Mouse (Mus musculus): ENCODE data around the gene Scaf4. TPM values are rescaled to one million over a fixed set of nuclear protein-coding genes. Genes with fewer than 3 reads are reported as not detected.

Gene Scaf4
- total RNA-seq (2014; rRNA removed; ENCODE audit: low replicate concordance) (3.9 and 15.7 TPM in 2 replicates), polyA plus RNA-seq (2015; fragmentation: Nextera tagmentation; extraction: Ambion mirVana) (8.7 and 9.5 TPM in 2 replicates)

DNA sequence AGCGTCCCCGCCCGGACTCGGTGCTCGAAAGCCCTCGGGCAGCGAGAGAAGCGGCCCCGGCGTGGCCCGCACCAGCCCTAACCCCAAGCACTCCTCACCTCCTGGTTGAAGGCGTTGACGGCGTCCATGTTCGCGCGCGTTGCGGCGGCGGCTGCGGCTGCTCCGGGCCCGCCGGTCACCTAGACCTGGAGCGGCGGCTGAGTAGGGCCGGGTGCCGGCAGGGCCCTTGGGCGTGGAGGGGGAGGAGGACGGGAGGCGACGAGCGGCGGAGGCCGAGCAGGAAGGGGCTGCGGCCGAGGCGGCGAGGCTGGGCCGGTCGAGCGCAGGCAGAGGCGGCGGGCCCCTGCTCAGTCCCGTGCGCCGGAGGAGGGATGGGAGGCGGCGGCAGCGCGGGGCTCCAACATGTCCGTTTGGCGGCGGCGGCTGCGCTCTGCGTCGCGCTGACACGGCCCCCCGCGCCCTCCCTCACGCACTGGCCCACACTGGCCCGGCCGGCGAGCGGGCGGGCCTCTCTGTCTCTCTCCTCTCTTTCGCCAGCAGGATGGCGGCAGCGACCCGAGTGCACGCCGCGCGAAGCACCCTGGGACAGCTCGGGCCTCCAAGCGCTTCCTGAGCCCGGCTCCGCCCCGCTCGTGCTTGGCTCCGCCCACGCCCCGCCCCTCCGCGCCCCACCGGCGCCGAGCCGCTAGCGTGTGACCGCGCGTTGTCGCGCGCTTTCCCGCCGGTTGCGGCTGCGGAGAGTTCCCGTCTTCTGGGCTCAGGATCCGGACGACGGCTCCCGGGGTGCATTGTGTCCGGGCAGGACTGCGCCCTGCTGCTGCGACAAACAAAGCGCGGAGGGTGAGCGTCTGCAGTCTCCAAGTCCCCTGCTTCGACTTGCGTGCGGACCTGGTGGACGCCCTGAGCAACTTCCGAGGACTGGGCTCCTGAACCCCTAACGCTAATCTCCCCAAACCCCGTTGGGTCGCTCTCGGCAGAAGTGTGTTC, at the start of gene Scaf4:
Gene Scaf4, minus strand, starts transcription at position 599 of the 987 bp plus-strand sequence.
- H3K27ac ChIP-seq (ENCODE audit: low read depth) = peak within 1 kb of the TSS; percentile 98
- peak within 1 kb of the TSS; percentile 100 for H3K4me3 ChIP-seq (ENCODE audit: low read depth, low read length)
- DNase-seq (ENCODE audit: low spot score) (peak; percentile 91), ATAC-seq (ENCODE audit: insufficient read depth, low read depth) (peak; percentile 96)
- TF ChIP-seq EP300 (IDR thresholded peaks at IDR 0.05; ENCODE audit: low read depth) (no peak), CTCF (IDR thresholded peaks at IDR 0.05; ENCODE audit: low read depth) (0 out of 2 replicates have a peak, but pooled peaks have one; percentile 8)
- no peaks in the 10 kb centered on the region for H3K36me3 ChIP-seq (replicated peaks; ENCODE audit: control insufficient read depth, insufficient read depth, low read length)
- under 1% methylated on average over 85 of the region's 123 CpGs for WGBS
- peak within 1 kb of the TSS; percentile 99 for H3K9ac ChIP-seq (replicated peaks; ENCODE audit: low read depth, low read length)
- peak within 1 kb of the TSS; percentile 91 for H3K4me2 ChIP-seq (ENCODE audit: low read depth, low read length)
- peaks cover 45% of the 10 kb centered on the region for H3K4me1 ChIP-seq (ENCODE audit: control insufficient read depth, insufficient read depth)
- H3K27me3 ChIP-seq (ENCODE audit: control insufficient read depth, insufficient read depth, low read length) = no peaks in the 10 kb centered on the region
- H3K9me3 ChIP-seq (replicated peaks; ENCODE audit: control insufficient read depth, low read length) = no peaks in the 10 kb centered on the region

DNA sequence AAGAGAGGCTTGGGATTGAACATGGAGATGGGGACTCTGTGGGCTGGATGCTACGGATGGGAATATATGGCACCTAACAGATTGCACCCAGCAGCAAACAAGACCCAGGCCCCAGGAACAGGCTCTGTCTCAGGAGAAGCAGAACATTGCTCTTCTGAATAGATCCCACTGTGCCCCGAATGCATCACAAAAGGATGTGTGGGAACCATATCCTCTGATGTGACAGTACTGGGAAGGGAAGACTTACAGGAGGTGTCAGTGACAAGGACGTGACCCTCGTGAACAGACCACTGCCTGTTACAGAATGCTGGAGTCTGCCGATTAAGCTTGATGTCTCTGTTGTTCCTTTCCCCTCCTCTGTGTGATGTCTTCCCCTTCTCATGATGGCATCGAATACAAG, 48.2 kb upstream of the Scaf4 start:
- 59% methylated on average over 6 of the region's 6 CpGs for WGBS
- no peak overlapping the region for H3K4me2 ChIP-seq (ENCODE audit: low read depth, low read length)

DNA sequence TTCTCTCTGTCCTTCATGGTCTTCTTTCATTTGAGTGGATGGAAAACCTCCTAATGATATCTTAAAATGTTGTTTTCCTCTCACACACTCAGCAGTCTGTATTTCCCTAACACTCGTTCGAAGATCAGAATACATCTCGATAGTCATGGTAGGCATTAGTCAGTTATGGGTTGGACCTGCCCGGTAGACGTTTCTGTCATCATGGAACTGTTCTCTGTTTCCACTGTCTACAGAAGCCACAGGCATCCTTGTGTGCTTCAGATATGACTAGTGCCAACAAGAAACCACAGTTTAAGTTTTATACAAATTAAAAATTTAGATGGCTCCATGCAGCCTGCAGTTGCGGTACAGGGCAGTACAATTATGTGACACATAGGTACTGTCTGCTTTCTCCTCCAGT, 46.7 kb upstream of the Scaf4 start:
- H3K36me3 ChIP-seq (replicated peaks; ENCODE audit: control insufficient read depth, insufficient read depth, low read length) = no peaks in the 10 kb centered on the region
- no peak overlapping the region for H3K4me2 ChIP-seq (ENCODE audit: low read depth, low read length)
- no peak overlapping the region for H3K27ac ChIP-seq (ENCODE audit: low read depth)
- 85% methylated on average over 6 of the region's 6 CpGs for WGBS
- no peak for DNase-seq (ENCODE audit: low spot score)
- ATAC-seq (ENCODE audit: insufficient read depth, low read depth) = no peak
- no peak overlapping the region for H3K9ac ChIP-seq (replicated peaks; ENCODE audit: low read depth, low read length)
- no peaks in the 10 kb centered on the region for H3K27me3 ChIP-seq (ENCODE audit: control insufficient read depth, insufficient read depth, low read length)
- H3K9me3 ChIP-seq (replicated peaks; ENCODE audit: control insufficient read depth, low read length) = no peaks in the 10 kb centered on the region
- no peak overlapping the region for H3K4me3 ChIP-seq (ENCODE audit: low read depth, low read length)
- no peaks in the 10 kb centered on the region for H3K4me1 ChIP-seq (ENCODE audit: control insufficient read depth, insufficient read depth)
- TF ChIP-seq CTCF (IDR thresholded peaks at IDR 0.05; ENCODE audit: low read depth) (no peak), EP300 (IDR thresholded peaks at IDR 0.05; ENCODE audit: low read depth) (no peak)

More for the DNA sequence above, 48.2 kb upstream of the Scaf4 start:
- H3K27me3 ChIP-seq (ENCODE audit: control insufficient read depth, insufficient read depth, low read length) = no peaks in the 10 kb centered on the region
- no peaks in the 10 kb centered on the region for H3K36me3 ChIP-seq (replicated peaks; ENCODE audit: control insufficient read depth, insufficient read depth, low read length)
- no peak for TF ChIP-seq CTCF (IDR thresholded peaks at IDR 0.05; ENCODE audit: low read depth)
- no peak for TF ChIP-seq EP300 (IDR thresholded peaks at IDR 0.05; ENCODE audit: low read depth)
- ATAC-seq (ENCODE audit: insufficient read depth, low read depth) (no peak), DNase-seq (ENCODE audit: low spot score) (no peak)
- no peaks in the 10 kb centered on the region for H3K4me1 ChIP-seq (ENCODE audit: control insufficient read depth, insufficient read depth)
- H3K9ac ChIP-seq (replicated peaks; ENCODE audit: low read depth, low read length) = no peak overlapping the region
- H3K4me3 ChIP-seq (ENCODE audit: low read depth, low read length) = no peak overlapping the region
- no peak overlapping the region for H3K27ac ChIP-seq (ENCODE audit: low read depth)
- H3K9me3 ChIP-seq (replicated peaks; ENCODE audit: control insufficient read depth, low read length) = no peaks in the 10 kb centered on the region

DNA sequence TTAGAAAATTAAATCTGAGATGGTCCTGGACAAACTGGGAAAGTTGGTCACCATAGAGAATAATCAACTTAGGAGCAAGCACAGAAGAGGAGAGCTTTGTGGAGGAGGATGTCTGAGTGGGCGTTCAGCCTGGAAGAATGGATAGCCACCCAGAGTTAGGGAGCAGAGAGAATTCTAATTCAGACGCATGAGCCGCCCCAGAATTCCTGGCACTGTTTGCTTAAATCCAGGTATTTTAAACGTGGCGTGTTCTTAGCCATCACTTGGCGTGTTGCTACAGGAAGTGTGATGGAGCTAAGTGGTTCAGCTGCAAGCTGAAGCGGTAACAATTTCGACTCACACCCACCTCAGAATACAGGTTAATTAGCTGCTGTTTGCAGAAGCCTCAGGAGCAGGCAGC, 45.2 kb upstream of the Scaf4 start:
- Histone ChIP-seq H3K9ac (replicated peaks; ENCODE audit: low read depth, low read length) (no peak overlapping the region), H3K4me3 (ENCODE audit: low read depth, low read length) (no peak overlapping the region), H3K4me1 (ENCODE audit: control insufficient read depth, insufficient read depth) (no peaks in the 10 kb centered on the region), H3K27me3 (ENCODE audit: control insufficient read depth, insufficient read depth, low read length) (no peaks in the 10 kb centered on the region), H3K9me3 (replicated peaks; ENCODE audit: control insufficient read depth, low read length) (no peaks in the 10 kb centered on the region), H3K4me2 (ENCODE audit: low read depth, low read length) (no peak overlapping the region), H3K36me3 (replicated peaks; ENCODE audit: control insufficient read depth, insufficient read depth, low read length) (no peaks in the 10 kb centered on the region), H3K27ac (ENCODE audit: low read depth) (no peak overlapping the region)
- 72% methylated on average over 8 of the region's 8 CpGs for WGBS
- TF ChIP-seq CTCF (IDR thresholded peaks at IDR 0.05; ENCODE audit: low read depth) (no peak), EP300 (IDR thresholded peaks at IDR 0.05; ENCODE audit: low read depth) (no peak)
- no peak for DNase-seq (ENCODE audit: low spot score)
- no peak for ATAC-seq (ENCODE audit: insufficient read depth, low read depth)

- ATAC-seq (ENCODE audit: insufficient read depth, low read depth) = peak; percentile 39; the same call in 1 of the 2 replicates
- Histone ChIP-seq H3K4me1 (ENCODE audit: control insufficient read depth, insufficient read depth) (no peaks in the 10 kb centered on the region), H3K4me2 (ENCODE audit: low read depth, low read length) (no peak overlapping the region), H3K9me3 (replicated peaks; ENCODE audit: control insufficient read depth, low read length) (no peaks in the 10 kb centered on the region), H3K9ac (replicated peaks; ENCODE audit: low read depth, low read length) (no peak overlapping the region), H3K4me3 (ENCODE audit: low read depth, low read length) (no peak overlapping the region), H3K36me3 (replicated peaks; ENCODE audit: control insufficient read depth, insufficient read depth, low read length) (no peaks in the 10 kb centered on the region), H3K27ac (ENCODE audit: low read depth) (no peak overlapping the region), H3K27me3 (ENCODE audit: control insufficient read depth, insufficient read depth, low read length) (no peaks in the 10 kb centered on the region)
- DNase-seq (ENCODE audit: low spot score) = peak; percentile 56
- TF ChIP-seq EP300 (IDR thresholded peaks at IDR 0.05; ENCODE audit: low read depth) = no peak
- TF ChIP-seq CTCF (IDR thresholded peaks at IDR 0.05; ENCODE audit: low read depth) = peak; percentile 85
- WGBS = 31% methylated on average over 8 of the region's 8 CpGs
Measured at GRCm38 (mm10) chr16:90322850-90323528, 38.7 kb upstream of the Scaf4 start.
